8 mouse cellular contexts compared by ENCODE assay signal in genomic region chr13:63564626-63565319, GRCm38 (mm10). TPM values are rescaled to one million over a fixed set of nuclear protein-coding genes. Genes with fewer than 3 reads are reported as not detected.
DNase-seq lines count a peak whose midpoint lies in the region; ATAC-seq lines count a peak whose summit lies in the region.

No protein-coding gene starts in this region.

- peaks cover 5% of the 10 kb centered on the region for H3K27me3 ChIP-seq in forebrain, embryonic 16.5 days (replicated peaks; ENCODE audit: control insufficient read depth, insufficient read depth, low read length)

- intact Hi-C loops in heart, postnatal 25 days (cut with DNase I) = loop anchor here (5.0 to 10.0 kb wide), 5 partner anchors 132 to 590 kb away; partner anchors contain the start of genes Ercc6l2 and Zfp367

- H3K4me3 ChIP-seq in forebrain, embryonic 16.5 days (replicated peaks; ENCODE audit: low read length) = peak overlapping the region; percentile 84
- peak overlapping the region; percentile 50 for H3K4me3 ChIP-seq in macrophage (ENCODE audit: inconsistent target)

- DNase-seq in MN1 (ENCODE audit: low spot score) = peak; percentile 80
- peak; percentile 80 for DNase-seq in cerebellum, adult 11-12 months
- DNase-seq in heart, postnatal 25 days (ENCODE audit: low spot score) = peak; percentile 68
- DNase-seq in layer of hippocampus, postnatal 10 days (ENCODE audit: low spot score in 2 of 2) = peak; percentile 59 to 69
- DNase-seq in right cerebral cortex, postnatal 10 days (ENCODE audit: low spot score in 2 of 2) = peak; percentile 67 to 71
- DNase-seq in urinary bladder, postnatal 4 days (ENCODE audit: low spot score in 2 of 2) = peak; percentile 63

- H3K79me2 ChIP-seq in macrophage (ENCODE audit: inconsistent target) = no peaks in the 10 kb centered on the region

- H3K4me2 ChIP-seq in forebrain, embryonic 16.5 days (ENCODE audit: low read length) = peak overlapping the region; percentile 98

- H3K36me3 ChIP-seq in forebrain, embryonic 16.5 days (ENCODE audit: control insufficient read depth, insufficient read depth) = no peaks in the 10 kb centered on the region
- H3K36me3 ChIP-seq in macrophage (ENCODE audit: inconsistent target) = no peaks in the 10 kb centered on the region

- peaks cover 43% of the 10 kb centered on the region for H3K4me1 ChIP-seq in forebrain, embryonic 16.5 days (replicated peaks; ENCODE audit: control insufficient read depth, insufficient read depth, low read length)

- no peaks in the 10 kb centered on the region for H3K9me3 ChIP-seq in forebrain, embryonic 16.5 days (ENCODE audit: control insufficient read depth, low read length)

- peak overlapping the region; percentile 97 for H3K27ac ChIP-seq in forebrain, embryonic 16.5 days (ENCODE audit: low read length)
- H3K27ac ChIP-seq in macrophage = no peak overlapping the region

- peak overlapping the region; percentile 86 for H3K9ac ChIP-seq in forebrain, embryonic 16.5 days (replicated peaks; ENCODE audit: low read depth, low read length)

- no peak for ATAC-seq in forebrain, embryonic 16.5 days

- WGBS in forebrain, embryonic 16.5 days = under 1% methylated on average over 36 of the region's 36 CpGs
- WGBS in macrophage (ENCODE audit: missing documents) = 1% methylated on average over 36 of the region's 36 CpGs

RNA-seq across cellular contexts. Expression of gene Ptch1, which starts 8.6 kb away (rescaled TPM):
- 8.0 and 11.2 TPM in 2 replicates for polyA plus RNA-seq in forebrain, embryonic 16.5 days (2015; fragmentation: Nextera tagmentation; extraction: Ambion mirVana)
- 10 to 100 TPM; 12.4 to 14.9 TPM for total RNA-seq in heart, postnatal 25 days (2021)
- 10 to 100 TPM; 31.3 to 39.1 TPM for total RNA-seq in layer of hippocampus, postnatal 10 days (2021)
- 100 to 1,000 TPM in 2 of 26 experiments, 10 to 100 TPM in 7, 1 to 10 TPM in 17; 1.6 to 148 (median 7.5) TPM for total RNA-seq in macrophage (2018; cell fraction: chromatin; rRNA removed)
- total RNA-seq in macrophage (2018; cell fraction: cytosol; rRNA removed) = 10 to 100 TPM in 2 of 26 experiments, 1 to 10 TPM in 23, under 1 TPM in 1; 0.94 to 26.5 (median 2.5) TPM
- total RNA-seq in macrophage (2018; cell fraction: nucleus; rRNA removed) = 10 to 100 TPM in 7 of 26 experiments, 1 to 10 TPM in 19; 2.3 to 70.8 (median 5.9) TPM
- polyA plus RNA-seq in macrophage (2018) = 1.7 to 1.8 TPM (median 1.8 TPM) in 3 replicates
